Mouse (Mus musculus) midbrain, embryonic 14.5 days (tissue): ENCODE results near the gene Arv1. TPM values are rescaled to one million over a fixed set of nuclear protein-coding genes. Genes with fewer than 3 reads are reported as not detected.

Source experiments
- ATAC-seq: fragments of 200-750 bp; cut with Nextera tagmentation; 2 replicates; pipeline ENCODE4 v1.8.0; 2017; ENCODE audit warnings: moderate number of reproducible peaks, moderate library complexity; ENCODE audit not compliant: low FRiP score, low TSS enrichment
- DNase-seq: peaks from one replicate; pipeline ENCODE4 v3.0.0-alpha.2; 2015
- H3K27ac ChIP-seq: fragments of 300-500 bp; sonication (generic); replicated peaks from 2 replicates; pipeline ENCODE4 v1.5.1; 2014; ENCODE audit warnings: mild to moderate bottlenecking, low read depth, low read length, moderate library complexity
- H3K27me3 ChIP-seq: fragments of 300-500 bp; sonication (generic); 2 replicates; pipeline ENCODE4 v1.6.1; 2014; ENCODE audit warnings: low read length, control low read depth, mixed read lengths; ENCODE audit not compliant: control insufficient read depth, insufficient read depth
- H3K36me3 ChIP-seq: fragments of 300-500 bp; sonication (generic); 2 replicates; pipeline ENCODE4 v1.6.1; 2014; ENCODE audit warnings: low read length, control low read depth; ENCODE audit not compliant: control insufficient read depth, insufficient read depth
- H3K4me1 ChIP-seq: fragments of 300-500 bp; sonication (generic); 2 replicates; pipeline ENCODE4 v1.6.1; 2014; ENCODE audit warnings: mild to moderate bottlenecking, antibody characterized with exemption, low read length, control low read depth; ENCODE audit not compliant: control insufficient read depth, insufficient read depth
- H3K4me2 ChIP-seq: fragments of 300-500 bp; sonication (generic); 2 replicates; pipeline ENCODE4 v1.6.1; 2014; ENCODE audit warnings: mild to moderate bottlenecking, low read length, moderate library complexity
- H3K4me3 ChIP-seq: fragments of 300-500 bp; sonication (generic); replicated peaks from 2 replicates; pipeline ENCODE4 v1.5.1; 2014; ENCODE audit warnings: low read depth, low read length
- H3K9ac ChIP-seq: fragments of 300-500 bp; sonication (generic); replicated peaks from 2 replicates; pipeline ENCODE4 v1.6.1; 2014; ENCODE audit warnings: mild to moderate bottlenecking, low read length, moderate library complexity
- H3K9me3 ChIP-seq: fragments of 300-500 bp; sonication (generic); 2 replicates; pipeline ENCODE4 v1.6.1; 2016; ENCODE audit warnings: low read length, control low read depth, mixed read lengths; ENCODE audit not compliant: control insufficient read depth
- WGBS: fragments of 180-500 bp; shearing (Covaris S2); extraction: QIAGEN DNeasy Blood & Tissue Kit; methylation state at CpG from one replicate; pipeline ENCODE4 v1.1.7; 2014; 5-methylcytosine and 5-hydroxymethylcytosine counted together
- polyA plus RNA-seq: library from polyadenylated mRNA; unstranded; fragments of >200 nt; fragmentation: Nextera tagmentation; extraction: Ambion mirVana; gene quantifications from 2 replicates; pipeline ENCODE4 v1.2.1, GENCODE M21; 2014

The Arv1 gene
- 36.1 and 39.0 TPM in 2 replicates for polyA plus RNA-seq

DNA sequence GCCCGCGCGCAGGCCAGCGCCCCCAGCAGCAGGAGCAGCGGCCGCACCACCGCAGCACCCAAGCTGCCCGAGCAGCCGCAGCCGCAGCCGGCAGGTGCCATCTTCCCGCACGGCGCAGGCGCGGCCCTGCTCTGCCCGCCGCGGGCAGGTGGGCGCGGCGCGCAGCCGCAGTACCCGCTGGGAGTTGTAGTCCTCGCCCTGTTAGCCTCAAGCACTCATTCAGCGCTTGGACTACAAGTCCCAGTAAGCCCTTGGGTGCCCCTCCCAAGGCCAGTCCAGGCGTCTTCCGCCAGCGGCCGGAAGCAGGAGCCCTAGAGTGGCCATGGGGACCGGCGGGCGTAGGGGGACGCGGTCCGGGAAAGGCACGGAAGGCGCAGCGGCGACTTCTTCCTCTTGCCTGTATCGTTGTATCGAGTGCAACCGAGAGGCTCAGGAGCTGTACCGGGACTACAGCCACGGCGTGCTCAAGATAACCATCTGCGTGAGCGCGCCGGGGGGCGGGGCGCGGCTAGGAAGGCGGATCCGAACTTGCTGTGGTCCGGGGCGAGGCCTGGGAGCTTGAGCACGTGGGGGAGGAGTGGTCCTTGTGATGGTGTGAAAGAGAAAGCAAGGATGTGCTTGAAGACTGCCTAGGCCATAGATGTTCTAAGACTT lies at the start of gene Arv1, which contains the start of gene Ttc13:
TSS of gene Arv1 (plus strand) at position 278 of the 654 bp plus-strand sequence.
TSS of gene Ttc13 (minus strand) at position 122 of the 654 bp plus-strand sequence.
- WGBS: under 1% methylated on average over 59 of the region's 59 CpGs
- peaks cover 22% of the 10 kb centered on the region for H3K36me3 ChIP-seq
- H3K9me3 ChIP-seq: no peaks in the 10 kb centered on the region
- ATAC-seq (peak; percentile 99), DNase-seq (peak; percentile 98)
- peaks cover 19% of the 10 kb centered on the region for H3K4me1 ChIP-seq
- H3K27ac ChIP-seq: peak within 1 kb of the TSS; percentile 80
- peak within 1 kb of the TSS; percentile 91 for H3K9ac ChIP-seq
- H3K4me3 ChIP-seq: peak within 1 kb of the TSS; percentile 91
- no peaks in the 10 kb centered on the region for H3K27me3 ChIP-seq
- peak within 1 kb of the TSS; percentile 91 for H3K4me2 ChIP-seq

DNA sequence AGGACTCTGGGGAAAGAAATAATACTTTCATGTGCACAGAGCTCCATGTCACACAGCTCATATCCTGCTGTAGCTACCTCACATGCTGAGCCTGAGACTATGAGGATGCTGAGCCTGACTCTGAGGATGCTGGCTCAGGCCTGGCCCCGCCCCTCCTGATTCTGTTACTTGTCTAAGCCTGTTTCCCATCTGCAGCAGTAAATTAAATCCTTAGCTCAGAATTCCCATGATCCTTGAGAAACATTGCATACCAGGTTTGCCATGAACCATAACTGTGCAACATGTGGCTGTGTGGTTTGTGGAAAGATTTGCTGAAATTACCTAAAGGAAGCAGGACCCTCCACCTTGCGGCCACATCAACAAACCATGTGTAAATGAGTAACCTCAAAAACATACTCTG lies 49.6 kb upstream of the Arv1 start:
- Histone ChIP-seq H3K4me3 (no peak overlapping the region), H3K27ac (no peak overlapping the region), H3K4me2 (no peak overlapping the region), H3K9me3 (no peaks in the 10 kb centered on the region), H3K9ac (no peak overlapping the region), H3K4me1 (peaks cover 2% of the 10 kb centered on the region; the same call in 1 of the 2 replicates), H3K27me3 (no peaks in the 10 kb centered on the region), H3K36me3 (peaks cover 66% of the 10 kb centered on the region)
- no peak for ATAC-seq
- WGBS: 99% methylated on average over 2 of the region's 2 CpGs
- DNase-seq: no peak

DNA sequence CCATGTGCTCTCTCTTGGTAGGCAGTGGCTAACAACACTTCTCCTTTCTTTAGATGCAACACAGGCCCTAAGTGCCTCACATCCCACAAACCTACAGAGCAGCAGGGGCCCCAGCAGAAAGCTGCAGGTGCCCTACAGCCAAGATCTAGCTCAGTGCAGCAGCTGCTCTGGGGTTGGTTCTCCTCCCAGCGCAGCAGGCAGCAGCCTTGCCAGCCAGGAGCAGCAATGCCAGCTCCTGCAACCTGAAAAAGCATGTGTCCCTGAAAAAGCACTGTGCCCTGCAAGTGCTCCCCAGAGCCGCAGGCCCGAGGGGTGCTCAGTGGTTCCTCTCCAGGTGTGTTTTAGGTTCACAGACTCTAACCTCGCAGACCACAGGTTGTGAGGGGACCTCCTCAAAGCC lies 45.3 kb upstream of the Arv1 start:
- Histone ChIP-seq H3K27me3 (no peaks in the 10 kb centered on the region), H3K9ac (no peak overlapping the region), H3K27ac (no peak overlapping the region), H3K4me1 (peaks cover 2% of the 10 kb centered on the region; the same call in 1 of the 2 replicates), H3K9me3 (no peaks in the 10 kb centered on the region), H3K36me3 (peaks cover 89% of the 10 kb centered on the region), H3K4me3 (no peak overlapping the region), H3K4me2 (no peak overlapping the region)
- WGBS: 97% methylated on average over 4 of the region's 4 CpGs
- DNase-seq (no peak), ATAC-seq (no peak)

DNA sequence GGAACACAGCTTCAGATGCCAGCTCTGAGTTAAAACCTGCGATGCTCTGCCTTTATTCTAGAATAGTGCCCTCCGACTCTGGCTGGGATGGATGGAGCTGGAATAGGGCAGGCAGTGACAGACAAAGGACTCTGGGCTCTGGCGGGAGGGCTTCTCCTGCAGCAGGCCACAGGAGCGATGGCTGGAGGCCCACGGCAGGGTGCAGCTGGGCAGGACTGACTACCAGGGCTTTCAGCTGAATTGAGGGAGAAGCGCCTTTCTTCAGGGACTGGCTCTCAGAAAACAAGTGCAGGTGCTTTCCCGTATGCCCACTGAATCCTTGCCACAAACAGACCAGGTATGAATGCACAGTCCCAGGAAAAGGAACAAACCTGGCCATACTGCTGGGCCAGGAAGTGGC lies 44.9 kb upstream of the Arv1 start:
- H3K9ac ChIP-seq: no peak overlapping the region; the same call in 1 of the 2 replicates
- peaks cover 2% of the 10 kb centered on the region; the same call in 1 of the 2 replicates for H3K4me1 ChIP-seq
- H3K27me3 ChIP-seq: no peaks in the 10 kb centered on the region
- DNase-seq (no peak), ATAC-seq (no peak; the same call in 1 of the 2 replicates)
- H3K36me3 ChIP-seq: peaks cover 90% of the 10 kb centered on the region
- H3K27ac ChIP-seq: peak overlapping the region; percentile 67
- H3K4me2 ChIP-seq: no peak overlapping the region
- no peaks in the 10 kb centered on the region for H3K9me3 ChIP-seq
- no peak overlapping the region for H3K4me3 ChIP-seq
- 79% methylated on average over 7 of the region's 7 CpGs for WGBS

DNA sequence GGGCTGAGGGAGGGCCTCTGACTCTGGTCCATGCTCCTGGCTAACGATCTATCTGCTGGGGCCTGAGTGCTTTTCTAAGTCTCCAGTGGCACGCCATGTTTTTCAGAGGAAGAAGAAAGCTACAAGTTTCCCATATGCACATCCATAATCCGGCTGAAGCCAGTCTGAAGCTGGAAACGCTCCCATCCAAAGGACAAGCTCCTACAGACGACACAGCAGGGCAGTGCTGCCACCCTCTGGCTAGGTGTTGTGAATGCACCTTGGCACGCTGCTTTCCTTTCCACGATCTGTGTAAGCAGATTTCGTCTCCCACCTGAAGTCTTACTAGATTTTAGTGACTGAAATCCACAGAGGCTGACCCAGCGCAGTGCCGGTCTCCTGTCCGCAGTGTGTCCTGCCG lies 44.5 kb upstream of the Arv1 start:
- Histone ChIP-seq H3K36me3 (peaks cover 90% of the 10 kb centered on the region), H3K4me2 (no peak overlapping the region), H3K4me3 (no peak overlapping the region), H3K9ac (no peak overlapping the region; the same call in 1 of the 2 replicates), H3K27ac (peak overlapping the region; percentile 67), H3K4me1 (peaks cover 2% of the 10 kb centered on the region; the same call in 1 of the 2 replicates), H3K9me3 (no peaks in the 10 kb centered on the region), H3K27me3 (no peaks in the 10 kb centered on the region)
- DNase-seq (peak; percentile 93), ATAC-seq (peak; percentile 58; the same call in 1 of the 2 replicates)
- 44% methylated on average over 12 of the region's 12 CpGs for WGBS

DNA sequence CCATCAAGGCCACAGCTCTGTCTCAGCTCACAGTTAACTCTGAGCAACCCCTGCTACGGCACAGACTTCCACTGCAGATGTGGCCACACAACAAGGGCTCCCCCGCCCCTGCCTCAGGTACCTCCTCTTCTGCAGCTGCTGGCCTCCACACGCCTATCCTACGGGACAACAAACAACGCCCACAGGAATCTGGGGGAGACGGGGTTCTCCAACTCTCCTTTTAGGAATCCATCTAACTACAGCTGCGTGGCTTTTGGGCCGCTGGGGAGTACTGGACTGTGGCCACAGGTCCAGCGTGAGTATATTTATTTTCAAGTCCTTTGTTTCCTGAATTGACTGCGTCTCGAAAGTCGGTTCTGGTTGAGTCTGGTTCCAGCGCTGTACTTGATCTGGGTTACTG lies 43.7 kb upstream of the Arv1 start:
- ATAC-seq (no peak), DNase-seq (no peak)
- Histone ChIP-seq H3K36me3 (peaks cover 89% of the 10 kb centered on the region), H3K9me3 (no peaks in the 10 kb centered on the region), H3K4me1 (peaks cover 2% of the 10 kb centered on the region; the same call in 1 of the 2 replicates), H3K27ac (no peak overlapping the region), H3K9ac (no peak overlapping the region), H3K4me2 (no peak overlapping the region), H3K4me3 (no peak overlapping the region), H3K27me3 (no peaks in the 10 kb centered on the region)
- WGBS: 95% methylated on average over 13 of the region's 13 CpGs

DNA sequence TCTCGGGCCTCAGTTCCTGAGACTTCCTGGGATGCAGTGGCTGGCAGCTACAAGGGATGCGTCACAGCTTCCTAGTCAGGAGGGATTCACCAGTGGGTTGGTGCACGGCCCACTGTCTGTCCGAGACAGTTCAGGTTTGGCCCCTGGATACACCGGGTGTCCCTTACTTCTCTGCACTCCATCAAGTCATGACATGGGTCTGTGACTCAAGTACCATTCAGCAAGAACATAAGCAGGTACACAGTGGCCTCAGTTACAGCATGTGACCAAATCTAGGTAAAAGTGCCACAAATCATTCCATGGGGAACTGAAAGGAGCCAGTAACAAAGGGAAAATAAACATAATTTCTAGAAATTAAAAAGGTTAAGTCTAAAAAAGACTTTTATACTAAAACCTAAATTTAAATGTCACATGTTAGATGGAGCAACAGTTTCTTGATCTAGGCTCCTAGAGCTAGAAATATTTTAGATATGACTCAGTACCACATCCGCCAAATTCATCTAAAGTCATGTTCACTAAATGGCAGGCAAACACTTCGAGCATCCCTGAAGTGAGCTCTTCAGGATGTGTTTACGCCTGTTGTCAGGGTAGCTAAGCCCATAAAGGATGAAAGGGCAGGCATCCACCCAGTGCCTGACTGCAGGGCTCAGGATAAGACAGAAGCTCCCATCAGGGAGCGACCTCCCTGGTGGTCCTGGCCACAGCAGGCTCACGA lies 40.7 kb upstream of the Arv1 start:
- Histone ChIP-seq H3K4me2 (no peak overlapping the region), H3K4me1 (peaks cover 2% of the 10 kb centered on the region; the same call in 1 of the 2 replicates), H3K4me3 (no peak overlapping the region), H3K9ac (no peak overlapping the region), H3K27me3 (no peaks in the 10 kb centered on the region), H3K36me3 (peaks cover 87% of the 10 kb centered on the region), H3K9me3 (no peaks in the 10 kb centered on the region), H3K27ac (no peak overlapping the region)
- no peak for ATAC-seq
- WGBS: 59% methylated on average over 10 of the region's 10 CpGs
- no peak for DNase-seq

DNA sequence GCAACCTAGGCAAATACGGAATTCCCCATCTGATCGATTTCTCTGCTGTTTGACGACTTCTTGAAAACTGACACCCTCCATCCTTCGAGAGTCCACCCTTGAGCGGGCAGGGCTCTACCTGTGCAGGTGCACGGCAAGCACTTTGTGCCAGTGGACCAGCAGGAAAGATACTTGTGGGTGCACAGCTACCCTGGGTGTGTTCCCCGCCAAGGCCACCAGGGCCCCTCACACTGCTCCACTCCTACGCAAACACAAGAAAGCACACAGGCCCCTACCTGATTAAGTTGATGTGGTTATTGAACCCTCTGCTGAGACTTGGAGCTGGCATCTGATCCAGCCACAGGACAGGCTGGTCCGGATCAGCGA lies 40.2 kb upstream of the Arv1 start:
- no peaks in the 10 kb centered on the region for H3K9me3 ChIP-seq
- no peak overlapping the region for H3K4me2 ChIP-seq
- DNase-seq: no peak
- WGBS: 37% methylated on average over 10 of the region's 10 CpGs
- H3K27me3 ChIP-seq: no peaks in the 10 kb centered on the region
- no peak overlapping the region for H3K27ac ChIP-seq
- H3K36me3 ChIP-seq: peaks cover 85% of the 10 kb centered on the region
- H3K4me1 ChIP-seq: peaks cover 2% of the 10 kb centered on the region; the same call in 1 of the 2 replicates
- no peak for ATAC-seq
- no peak overlapping the region for H3K9ac ChIP-seq
- no peak overlapping the region for H3K4me3 ChIP-seq
